Comparison of ENCODE assay signal across 24 mouse cellular contexts in the genomic region with DNA sequence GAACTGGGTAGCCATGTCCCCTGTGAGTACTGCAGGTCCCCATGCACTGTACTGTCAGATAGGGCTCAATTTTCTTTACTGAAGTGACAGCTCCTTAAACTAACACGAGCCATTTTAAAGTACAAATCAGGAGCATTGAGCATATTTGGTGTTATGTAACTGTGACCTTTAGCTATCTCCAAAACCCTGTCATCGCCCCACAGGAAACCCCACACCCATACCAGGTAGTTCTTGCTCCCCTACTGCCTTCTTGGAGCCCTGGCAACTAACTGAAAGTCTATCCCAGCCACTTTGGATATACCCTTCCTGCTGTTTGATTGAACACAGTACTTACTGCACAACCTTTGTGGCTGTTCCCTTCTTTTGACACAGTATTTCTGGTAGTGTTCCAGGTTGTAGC. TPM values are rescaled to one million over a fixed set of nuclear protein-coding genes. Genes with fewer than 3 reads are reported as not detected.
DNase-seq lines count a peak whose midpoint lies in the region; ATAC-seq and TF ChIP-seq lines count a peak whose summit lies in the region.
"Had no signal": no experiment of that assay in that cellular context is flagged by ENCODE, and none has a peak within 500 bp of the region (broad histone marks: within the 10 kb centered on the region; RNA-seq: fewer than 3 reads in every experiment).

No protein-coding gene starts in this region.

- 80% methylated on average over 2 of the region's 2 CpGs for WGBS in kidney, postnatal 0 days
- 45% methylated on average over 2 of the region's 2 CpGs for WGBS in liver, embryonic 13.5 days (ENCODE audit: insufficient replicate concordance)
- 74% methylated on average over 2 of the region's 2 CpGs for WGBS in liver, embryonic 11.5 days
- 94% methylated on average over 2 of the region's 2 CpGs for WGBS in limb, embryonic 10.5 days

- no peak for DNase-seq in kidney, postnatal 0 days (ENCODE audit: low spot score)
- DNase-seq in kidney, adult 11 months: no peak
- DNase-seq in liver, embryonic 13.5 days: no peak
- no peak for DNase-seq in liver, embryonic 11.5 days (ENCODE audit: low spot score)
- peak; percentile 25 for DNase-seq in induced T-regulatory cell, adult 2 months (ENCODE audit: low read depth)
- DNase-seq in limb, embryonic 10.5 days (ENCODE audit: low spot score): no peak
- no peak for DNase-seq in embryo, embryonic 9.5 days (ENCODE audit: extremely low spot score)
- DNase-seq: adrenal gland, adult 8-10 months; cerebellum, adult 9-11 months; embryo, embryonic 11 days; kidney, adult 9 months; kidney, postnatal 14 days; left cerebral cortex, postnatal 4 days; thymus, postnatal 4 days had no signal

- 0 out of 2 replicates have a peak overlapping the region, but pooled peaks have one; percentile 18 for H3K9ac ChIP-seq in kidney, postnatal 0 days (ENCODE audit: low read depth, low read length)
- no peak overlapping the region for H3K9ac ChIP-seq in liver, embryonic 13.5 days
- H3K9ac ChIP-seq in liver, embryonic 11.5 days (ENCODE audit: low read depth, low read length): no peak overlapping the region
- H3K9ac ChIP-seq: heart, embryonic 15.5 days; limb, embryonic 15.5 days; lung, embryonic 15.5 days had no signal

- no peaks in the 10 kb centered on the region for H3K9me3 ChIP-seq in kidney, postnatal 0 days (replicated peaks; ENCODE audit: low read length)
- no peaks in the 10 kb centered on the region for H3K9me3 ChIP-seq in liver, embryonic 13.5 days (replicated peaks)
- H3K9me3 ChIP-seq in liver, embryonic 11.5 days (ENCODE audit: control insufficient read depth, low read length): no peaks in the 10 kb centered on the region
- H3K9me3 ChIP-seq in limb, embryonic 10.5 days (replicated peaks): no peaks in the 10 kb centered on the region
- H3K9me3 ChIP-seq: heart, embryonic 15.5 days; limb, embryonic 15.5 days; lung, embryonic 15.5 days; neural tube, embryonic 13.5 days had no signal

- H3K27ac ChIP-seq in kidney, postnatal 0 days: no peak overlapping the region
- peak overlapping the region; percentile 51 for H3K27ac ChIP-seq in liver, embryonic 13.5 days
- no peak overlapping the region for H3K27ac ChIP-seq in liver, embryonic 11.5 days (ENCODE audit: low read depth, low read length)
- no peak overlapping the region for H3K27ac ChIP-seq in limb, embryonic 10.5 days
- H3K27ac ChIP-seq: heart, embryonic 15.5 days; hindbrain, postnatal 0 days; limb, embryonic 15.5 days; lung, embryonic 15.5 days; neural tube, embryonic 13.5 days had no signal

- H3K4me1 ChIP-seq in kidney, postnatal 0 days (replicated peaks; ENCODE audit: insufficient read depth, low read length): no peaks in the 10 kb centered on the region
- peaks cover 45% of the 10 kb centered on the region for H3K4me1 ChIP-seq in liver, embryonic 13.5 days (replicated peaks)
- peaks cover 16% of the 10 kb centered on the region for H3K4me1 ChIP-seq in liver, embryonic 11.5 days (replicated peaks; ENCODE audit: control insufficient read depth, insufficient read depth, low read length)
- peaks cover 3% of the 10 kb centered on the region; the same call in 1 of the 2 replicates for H3K4me1 ChIP-seq in limb, embryonic 10.5 days
- H3K4me1 ChIP-seq: limb, embryonic 15.5 days had no signal

- H3K27me3 ChIP-seq in kidney, postnatal 0 days (ENCODE audit: insufficient read depth, low read length): no peaks in the 10 kb centered on the region
- no peaks in the 10 kb centered on the region for H3K27me3 ChIP-seq in liver, embryonic 13.5 days
- no peaks in the 10 kb centered on the region for H3K27me3 ChIP-seq in liver, embryonic 11.5 days (replicated peaks; ENCODE audit: control insufficient read depth, insufficient read depth, low read length)
- H3K27me3 ChIP-seq in limb, embryonic 10.5 days (ENCODE audit: low read depth, poor library complexity, severe bottlenecking): no peaks in the 10 kb centered on the region
- H3K27me3 ChIP-seq: CH12.LX; heart, embryonic 15.5 days; limb, embryonic 15.5 days; lung, embryonic 15.5 days; neural tube, embryonic 13.5 days had no signal

- peaks cover 26% of the 10 kb centered on the region; the same call in 1 of the 2 replicates for H3K36me3 ChIP-seq in kidney, postnatal 0 days (ENCODE audit: insufficient read depth, low read length)
- peaks cover 43% of the 10 kb centered on the region for H3K36me3 ChIP-seq in liver, embryonic 13.5 days
- peaks cover 14% of the 10 kb centered on the region for H3K36me3 ChIP-seq in liver, embryonic 11.5 days (ENCODE audit: control insufficient read depth, insufficient read depth, low read length)
- H3K36me3 ChIP-seq in limb, embryonic 10.5 days: peaks cover 61% of the 10 kb centered on the region

- TF ChIP-seq CTCF in kidney, postnatal 0 days (IDR thresholded peaks at IDR 0.05; ENCODE audit: low read depth): no peak

- no peak overlapping the region for H3K4me3 ChIP-seq in kidney, postnatal 0 days (replicated peaks; ENCODE audit: low read depth, low read length)
- H3K4me3 ChIP-seq in liver, embryonic 13.5 days (replicated peaks): no peak overlapping the region
- no peak overlapping the region for H3K4me3 ChIP-seq in liver, embryonic 11.5 days (ENCODE audit: low read depth, low read length)
- H3K4me3 ChIP-seq in limb, embryonic 10.5 days: no peak overlapping the region
- H3K4me3 ChIP-seq: erythroblast, embryonic 14.5 days; heart, embryonic 15.5 days; limb, embryonic 15.5 days; lung, embryonic 15.5 days; neural tube, embryonic 13.5 days had no signal

- H3K4me2 ChIP-seq in kidney, postnatal 0 days (ENCODE audit: low read length): no peak overlapping the region
- no peak overlapping the region for H3K4me2 ChIP-seq in liver, embryonic 13.5 days
- no peak overlapping the region for H3K4me2 ChIP-seq in liver, embryonic 11.5 days
- H3K4me2 ChIP-seq: heart, embryonic 15.5 days; limb, embryonic 15.5 days; lung, embryonic 15.5 days; midbrain, embryonic 11.5 days; neural tube, embryonic 13.5 days had no signal

- ATAC-seq in kidney, postnatal 0 days (replicated peaks; ENCODE audit: low FRiP score, low read depth): no peak
- no peak for ATAC-seq in liver, embryonic 13.5 days (ENCODE audit: low read depth)
- ATAC-seq in liver, embryonic 11.5 days (replicated peaks; ENCODE audit: low FRiP score): no peak
- ATAC-seq: forebrain, embryonic 16.5 days; hindbrain, postnatal 0 days; intestine, embryonic 16.5 days had no signal

RNA-seq across cellular contexts. Expression of gene Carm1, which starts 20.4 kb away (rescaled TPM):
- 23.7 and 26.3 TPM in 2 replicates for polyA plus RNA-seq in kidney, postnatal 0 days (2015; fragmentation: Nextera tagmentation; extraction: Ambion mirVana)
- 15.5 and 16.9 TPM in 2 replicates for polyA plus RNA-seq in liver, embryonic 13.5 days (2015; fragmentation: Nextera tagmentation; extraction: Ambion mirVana)
- polyA plus RNA-seq in liver, embryonic 11.5 days (2014; fragmentation: Nextera tagmentation; extraction: Ambion mirVana): 54.9 TPM in 2 replicates
- 85.8 and 100 TPM in 2 replicates for polyA plus RNA-seq in limb, embryonic 10.5 days (2016; fragmentation: Nextera tagmentation; extraction: Ambion mirVana)

RNA-seq across cellular contexts. Expression of gene Timm29, which starts 25.5 kb away (rescaled TPM):
- polyA plus RNA-seq in kidney, postnatal 0 days (2015; fragmentation: Nextera tagmentation; extraction: Ambion mirVana): 28.1 and 29.2 TPM in 2 replicates
- polyA plus RNA-seq in liver, embryonic 13.5 days (2015; fragmentation: Nextera tagmentation; extraction: Ambion mirVana): 17.7 and 21.5 TPM in 2 replicates
- 35.2 and 41.5 TPM in 2 replicates for polyA plus RNA-seq in liver, embryonic 11.5 days (2014; fragmentation: Nextera tagmentation; extraction: Ambion mirVana)
- polyA plus RNA-seq in limb, embryonic 10.5 days (2016; fragmentation: Nextera tagmentation; extraction: Ambion mirVana): 30.9 and 35.7 TPM in 2 replicates

RNA-seq across cellular contexts. Expression of gene Yipf2, which starts 25.6 kb away (rescaled TPM):
- polyA plus RNA-seq in kidney, postnatal 0 days (2015; fragmentation: Nextera tagmentation; extraction: Ambion mirVana): 30.2 and 31.6 TPM in 2 replicates
- 8.8 and 10.2 TPM in 2 replicates for polyA plus RNA-seq in liver, embryonic 13.5 days (2015; fragmentation: Nextera tagmentation; extraction: Ambion mirVana)
- 15.5 and 16.5 TPM in 2 replicates for polyA plus RNA-seq in liver, embryonic 11.5 days (2014; fragmentation: Nextera tagmentation; extraction: Ambion mirVana)
- 17.6 and 26.2 TPM in 2 replicates for polyA plus RNA-seq in limb, embryonic 10.5 days (2016; fragmentation: Nextera tagmentation; extraction: Ambion mirVana)

RNA-seq across cellular contexts. Expression of gene AB124611, which starts 41.1 kb away (rescaled TPM):
- polyA plus RNA-seq in kidney, postnatal 0 days (2015; fragmentation: Nextera tagmentation; extraction: Ambion mirVana): 2.3 and 2.6 TPM in 2 replicates
- polyA plus RNA-seq in liver, embryonic 13.5 days (2015; fragmentation: Nextera tagmentation; extraction: Ambion mirVana): 3.5 and 4.1 TPM in 2 replicates
- 3.7 and 4.3 TPM in 2 replicates for polyA plus RNA-seq in liver, embryonic 11.5 days (2014; fragmentation: Nextera tagmentation; extraction: Ambion mirVana)
- 3.6 and 4.3 TPM in 2 replicates for polyA plus RNA-seq in limb, embryonic 10.5 days (2016; fragmentation: Nextera tagmentation; extraction: Ambion mirVana)

RNA-seq across cellular contexts. Expression of gene Smarca4, which starts 48.9 kb away (rescaled TPM):
- polyA plus RNA-seq in kidney, postnatal 0 days (2015; fragmentation: Nextera tagmentation; extraction: Ambion mirVana): 41.7 and 46.0 TPM in 2 replicates
- polyA plus RNA-seq in liver, embryonic 13.5 days (2015; fragmentation: Nextera tagmentation; extraction: Ambion mirVana): 26.5 and 29.5 TPM in 2 replicates
- 86.1 and 86.6 TPM in 2 replicates for polyA plus RNA-seq in liver, embryonic 11.5 days (2014; fragmentation: Nextera tagmentation; extraction: Ambion mirVana)
- 169 and 171 TPM in 2 replicates for polyA plus RNA-seq in limb, embryonic 10.5 days (2016; fragmentation: Nextera tagmentation; extraction: Ambion mirVana)
